Mouse (Mus musculus) urinary bladder, postnatal 4 days (tissue): Measurements from ENCODE around the gene Ptprs.
A peak's percentile ranks its signal among the peaks of the same experiment; 100 is the strongest.

Source experiments
- DNase-seq, 2 experiments: peaks; one replicate each; pipeline ENCODE4 v3.0.0; 2021 to 2022; ENCODE audit warnings: low spot score in 2 of 2

Ptprs gene

DNA sequence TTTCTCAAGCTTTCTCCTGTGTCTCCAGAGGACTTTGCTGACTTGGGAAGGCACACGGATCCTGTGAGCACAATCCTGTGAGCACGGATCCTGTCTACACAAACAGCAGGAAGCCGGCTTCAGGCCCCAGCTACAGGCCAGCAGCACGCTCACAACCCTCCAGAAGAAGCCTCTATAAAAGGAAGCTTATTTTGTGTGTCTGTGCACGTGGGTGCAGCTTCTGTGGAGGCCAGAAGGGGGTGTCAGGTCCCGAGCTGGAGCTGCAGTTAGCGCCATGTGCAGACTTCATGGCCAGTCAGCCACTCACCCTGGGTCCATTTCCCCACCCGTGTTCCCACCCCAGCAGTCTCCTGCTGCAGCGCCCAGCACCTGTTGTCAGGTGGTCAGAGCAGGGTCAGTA, 7.9 kb downstream of the Ptprs start:
- no peak for DNase-seq

DNA sequence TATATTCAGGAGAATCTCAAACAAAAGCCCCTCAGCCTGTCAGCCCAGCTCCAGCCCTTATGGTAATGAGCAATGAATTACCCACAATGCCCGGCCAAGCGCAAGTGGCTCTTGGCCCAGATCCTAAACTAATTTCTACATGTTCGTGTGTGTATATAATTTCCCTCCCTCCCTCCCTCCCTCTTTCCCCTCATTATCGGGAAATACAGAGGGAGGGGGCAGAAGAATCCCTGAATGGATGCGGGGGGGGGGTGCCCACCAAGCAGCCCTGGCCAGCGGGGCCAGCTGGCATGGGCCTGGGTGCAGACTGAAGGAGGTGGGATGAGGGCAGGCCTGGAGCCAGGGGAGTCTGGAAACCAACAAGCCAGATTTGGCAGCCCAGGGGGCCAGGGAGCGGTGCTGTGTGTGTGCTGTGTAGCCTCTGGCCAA, 8.8 kb downstream of the Ptprs start:
- DNase-seq = peak in 1 of 2 experiments; percentile 56

DNA sequence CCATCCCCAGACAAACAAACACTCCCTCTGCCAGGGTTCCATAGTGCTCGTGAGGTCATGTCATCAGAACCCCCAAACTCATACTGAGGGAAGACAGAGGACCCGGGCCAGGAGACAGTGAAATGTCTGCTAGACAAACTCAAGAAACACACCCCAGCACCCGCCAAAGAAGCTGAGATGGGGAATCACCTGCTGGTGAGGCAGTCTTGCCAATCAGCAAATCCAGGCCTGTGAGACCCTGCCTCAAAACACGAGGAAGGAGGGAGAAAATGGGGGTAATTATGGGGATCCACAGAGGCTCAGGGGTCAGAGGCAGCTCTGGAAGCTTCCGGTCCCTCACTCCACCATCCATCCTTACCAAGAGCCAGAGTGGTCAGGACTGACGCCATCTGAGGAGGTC, 9.5 kb downstream of the Ptprs start:
- DNase-seq = no peak

DNA sequence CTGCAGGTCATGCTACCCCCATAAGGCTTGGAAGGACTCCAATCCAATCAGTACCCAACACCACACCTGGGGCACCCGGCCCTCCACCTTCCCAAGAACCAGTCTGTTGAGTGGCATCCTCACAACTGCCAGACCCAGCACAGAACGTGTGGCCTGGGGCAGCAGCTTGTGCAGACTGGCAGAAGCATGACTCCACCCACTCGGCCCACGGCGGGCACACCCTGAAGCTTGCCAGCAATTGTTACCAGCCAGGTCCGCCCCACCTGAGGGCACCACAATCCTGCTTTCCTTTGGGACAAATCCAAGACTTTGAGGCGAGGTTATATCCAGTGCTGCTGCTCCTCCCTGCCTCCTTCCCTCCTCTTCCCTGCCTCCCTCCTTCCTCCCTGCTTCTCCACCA, 11.5 kb downstream of the Ptprs start:
- no peak for DNase-seq

DNA sequence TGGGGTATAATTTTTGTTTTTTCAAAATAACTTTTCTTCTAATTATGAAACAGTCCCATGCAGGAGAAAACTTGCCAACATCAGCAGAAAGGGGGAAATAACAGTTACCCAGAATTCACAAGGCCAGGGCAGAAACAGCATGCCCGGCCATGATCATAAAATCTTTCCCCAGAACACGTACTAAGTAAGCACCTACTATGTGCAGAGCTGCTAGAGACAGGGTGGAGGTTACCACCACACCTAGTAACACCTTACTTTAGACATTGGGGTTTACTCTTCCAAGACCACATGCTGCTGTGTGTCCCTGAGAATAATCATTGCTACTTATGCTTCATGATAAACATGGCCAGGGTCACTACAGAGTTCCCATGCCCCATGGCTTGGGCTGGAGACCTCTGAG, 11.9 kb downstream of the Ptprs start:
- no peak for DNase-seq

DNA sequence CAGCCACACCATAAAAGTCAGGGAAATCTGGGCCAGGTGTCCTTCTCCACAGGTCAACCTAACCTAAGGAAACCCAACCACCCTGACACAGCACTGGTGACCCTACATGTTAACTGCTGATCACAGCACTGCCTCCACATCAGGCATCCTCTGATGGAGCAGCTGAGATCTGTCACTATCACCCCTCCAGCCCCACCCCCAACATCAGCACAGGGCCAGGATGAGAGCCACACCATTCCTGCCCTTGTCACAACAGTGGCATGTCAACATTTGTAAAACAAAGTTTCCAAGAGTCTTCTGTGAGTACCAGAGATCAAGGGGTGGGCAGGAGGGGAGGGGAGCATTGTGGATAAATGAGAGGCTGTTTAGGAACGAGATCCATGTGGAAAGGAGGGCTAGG, 12.8 kb downstream of the Ptprs start:
- DNase-seq = no peak

DNA sequence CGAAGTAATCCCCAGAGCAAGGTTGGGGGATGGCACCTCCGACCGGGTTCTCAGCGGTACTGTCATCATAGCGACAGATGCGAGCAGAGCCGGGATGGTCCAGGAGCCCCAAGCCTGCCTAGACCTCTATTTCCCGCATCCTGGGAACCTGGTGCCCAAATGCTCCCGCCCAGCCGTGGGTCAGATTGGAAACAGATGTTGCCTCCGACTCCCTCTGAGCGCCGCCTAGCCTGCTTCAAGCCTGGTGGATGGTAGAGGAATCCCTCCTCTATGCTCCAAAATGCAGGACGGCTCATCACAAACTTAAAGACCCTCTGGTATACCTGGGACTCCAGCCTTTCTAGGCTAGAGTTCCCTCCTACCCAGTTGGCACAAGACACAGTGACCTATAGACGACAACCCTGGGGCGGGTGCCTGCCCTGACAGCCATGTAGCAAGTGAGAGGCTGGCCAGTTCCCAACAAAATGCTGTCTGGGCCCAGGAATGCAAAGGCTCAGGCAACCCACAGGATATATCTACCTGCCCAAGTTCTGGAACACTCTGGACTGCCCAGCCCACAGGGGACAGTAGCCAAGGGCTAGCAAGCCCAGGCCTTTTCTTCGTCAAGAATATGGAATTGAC, 13.3 kb downstream of the Ptprs start:
- DNase-seq = no peak

DNA sequence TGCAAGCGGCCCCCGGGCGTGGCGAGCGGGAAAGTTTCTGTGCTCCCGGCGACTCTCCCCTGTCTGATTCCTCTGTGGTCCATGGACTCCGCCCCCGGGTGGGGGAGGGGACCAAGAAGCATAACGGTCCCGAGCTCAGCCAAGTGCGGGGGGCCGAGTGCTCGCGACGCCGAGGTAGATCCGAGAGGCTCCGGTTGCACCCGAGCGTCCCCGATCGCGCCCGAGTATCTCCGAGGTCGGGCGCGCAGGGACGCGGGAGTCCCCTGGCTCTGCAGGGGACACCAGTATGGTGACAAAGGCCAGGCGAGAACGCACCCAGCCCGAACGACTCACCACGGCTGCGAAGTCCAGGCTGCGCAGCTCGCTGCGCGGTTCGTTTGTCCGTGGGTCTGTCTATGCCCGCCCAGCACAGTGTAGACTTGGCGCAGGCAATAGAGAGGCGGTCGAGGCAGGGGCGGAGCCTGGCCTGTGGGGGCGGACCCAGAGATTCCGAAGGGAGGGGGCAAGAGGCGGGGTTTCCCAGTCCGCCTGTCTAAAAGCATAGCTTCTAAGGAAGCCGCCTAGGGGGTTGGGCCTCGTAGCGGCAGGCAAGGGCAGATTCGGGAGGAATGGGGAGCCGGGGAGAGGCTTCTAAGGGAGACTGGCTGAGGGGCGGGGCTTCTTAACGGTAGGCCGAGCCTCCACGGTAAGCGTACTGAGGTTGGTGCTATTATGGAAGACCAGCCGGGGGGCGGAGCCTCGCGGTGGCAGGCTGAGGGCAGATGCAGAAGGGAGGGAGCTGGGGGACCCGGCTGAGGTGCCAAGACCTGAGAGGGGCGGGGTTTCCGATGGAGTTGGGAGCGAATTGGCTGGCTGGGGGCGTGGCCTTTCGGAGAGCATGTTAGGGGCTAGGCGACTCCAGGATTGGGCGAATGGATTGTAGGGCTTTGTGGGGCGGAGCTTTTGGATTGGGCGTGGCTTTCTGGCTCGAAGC, 14.2 kb downstream of the Ptprs start:
- DNase-seq = peak; percentile 99 to 100

DNA sequence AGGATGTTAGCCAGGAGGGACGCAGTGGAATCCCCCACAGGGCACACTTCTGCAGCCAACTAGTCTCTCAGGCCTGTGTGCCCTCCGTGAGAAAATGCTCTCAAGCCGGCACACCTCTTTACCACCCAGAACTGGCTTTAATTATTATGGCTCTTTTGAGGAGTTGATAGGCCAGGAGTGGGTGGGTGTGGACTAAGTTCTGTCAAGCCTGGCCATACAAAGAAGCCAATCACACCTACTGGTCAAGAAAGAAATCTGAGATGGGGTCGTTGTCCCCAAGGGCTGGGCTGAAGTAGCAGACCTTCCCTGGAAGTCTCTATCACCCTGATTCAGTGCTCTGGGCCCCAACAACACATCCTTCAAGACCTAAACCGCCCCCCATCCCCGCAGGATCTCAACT, 15.4 kb downstream of the Ptprs start:
- no peak for DNase-seq

DNA sequence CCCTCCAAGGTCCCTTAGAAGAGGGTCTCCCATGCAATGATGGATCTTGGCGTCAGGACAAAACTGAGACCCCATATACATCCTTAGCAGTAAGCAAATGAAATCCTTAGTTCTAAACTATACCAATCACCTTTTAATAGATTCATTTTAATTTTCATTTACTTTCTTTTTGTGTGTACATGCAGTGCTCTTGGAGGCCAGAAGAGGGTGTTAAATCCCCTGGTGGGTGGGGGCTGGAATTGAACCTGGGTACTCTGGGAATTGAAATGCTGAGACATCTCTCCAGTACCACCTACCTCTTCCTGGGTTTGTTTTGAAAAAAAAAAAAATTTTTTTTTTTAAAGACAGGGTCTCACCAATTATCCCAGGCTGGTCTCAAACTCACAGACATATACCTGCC, 18.8 kb downstream of the Ptprs start:
- DNase-seq = no peak

DNA sequence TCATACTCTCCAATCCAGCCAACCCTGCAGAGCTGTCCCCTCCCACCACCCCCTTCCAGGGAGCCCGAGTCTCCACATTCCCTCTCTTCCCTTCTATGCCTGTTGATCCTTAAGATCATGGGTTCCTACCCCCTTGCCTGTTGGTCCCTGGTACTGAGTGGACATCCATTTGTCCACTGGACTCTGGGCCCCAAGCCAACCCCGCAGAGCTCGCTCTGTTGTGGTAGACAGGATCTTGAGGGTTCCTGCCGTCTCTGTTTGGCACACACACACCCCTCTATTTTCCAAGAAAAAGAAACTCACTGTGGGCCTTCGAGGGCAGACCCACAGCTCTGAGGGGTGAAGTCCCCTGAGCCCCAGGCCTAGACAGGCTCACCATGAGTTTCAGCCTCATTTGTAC, 19.9 kb downstream of the Ptprs start:
- DNase-seq = no peak

DNA sequence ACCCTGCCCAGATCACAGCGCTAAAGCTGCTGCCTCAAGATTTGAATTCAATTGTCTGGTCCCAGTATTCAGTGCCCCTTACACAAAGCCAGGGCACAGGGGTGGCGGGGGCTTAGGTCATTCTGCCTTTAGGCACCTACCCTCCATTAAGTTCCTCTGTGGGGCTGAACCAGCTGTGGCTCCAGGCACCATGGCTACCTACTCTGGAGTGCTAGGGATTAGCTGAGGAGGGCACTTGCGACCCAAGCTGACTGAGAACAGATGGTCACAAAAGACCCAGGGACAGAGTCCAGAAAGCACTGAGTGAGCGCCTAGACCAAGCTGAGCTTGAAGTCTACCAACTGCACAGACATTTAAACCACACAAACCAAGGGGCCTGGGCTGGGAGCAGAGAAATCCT, 22.6 kb downstream of the Ptprs start:
- no peak for DNase-seq

DNA sequence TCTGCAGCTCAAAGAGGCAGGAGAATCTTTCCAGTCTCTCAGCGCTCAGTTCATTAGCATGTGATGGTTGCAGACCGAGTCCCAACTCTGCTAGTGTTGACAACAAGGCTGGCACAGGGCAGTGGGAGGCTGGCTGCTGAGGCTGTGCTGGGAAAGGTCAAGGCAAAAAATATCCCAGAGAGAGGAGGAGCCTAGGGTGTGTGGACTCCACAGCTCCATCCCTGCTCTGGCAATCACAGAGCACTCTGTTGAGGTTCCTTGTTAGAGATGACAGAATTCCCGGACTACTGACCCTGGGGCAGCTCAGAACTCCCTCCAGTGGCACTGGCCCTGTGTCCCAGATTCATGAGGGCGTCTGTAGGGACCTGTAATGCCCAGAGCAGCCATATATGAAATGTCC, 23.0 kb downstream of the Ptprs start:
- DNase-seq = no peak

DNA sequence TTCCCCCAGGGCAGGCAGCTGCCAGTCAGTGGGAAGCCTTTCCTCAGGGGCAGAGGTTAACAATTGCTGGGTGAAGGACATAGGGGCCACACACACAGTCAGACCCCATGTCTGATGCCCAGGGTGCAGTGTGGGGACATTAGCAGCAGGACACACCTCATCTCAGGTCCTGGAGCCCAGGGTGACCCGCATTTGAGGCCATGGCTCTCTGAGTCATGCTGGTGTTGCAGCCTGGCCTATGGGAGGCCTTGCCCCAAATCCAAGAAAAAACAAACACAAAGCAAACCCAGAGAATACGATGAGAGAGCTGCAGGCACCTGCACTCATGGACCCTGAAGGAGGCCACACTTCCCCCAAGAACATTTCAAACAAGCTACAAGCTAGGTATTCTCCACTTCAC, 28.6 kb downstream of the Ptprs start:
- no peak for DNase-seq

DNA sequence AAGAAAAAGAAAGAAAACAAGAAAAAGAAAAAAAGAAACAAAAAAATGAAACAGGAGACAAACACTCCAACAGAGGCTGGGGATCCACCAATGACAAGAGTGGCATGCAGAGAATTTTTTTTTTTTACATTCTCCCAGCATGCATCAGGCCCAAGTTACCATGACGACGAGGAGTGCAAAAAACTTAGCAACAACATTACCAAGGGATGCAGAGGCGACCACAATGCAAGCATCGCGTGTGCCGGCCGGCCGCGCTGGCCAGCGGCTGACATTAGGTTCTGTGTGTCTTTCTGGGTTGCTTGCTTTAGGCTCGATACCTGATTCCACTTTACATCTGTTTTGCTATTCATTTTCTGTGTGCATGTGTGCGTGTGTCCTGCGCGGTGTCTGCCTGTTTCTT, 30.9 kb downstream of the Ptprs start:
- no peak for DNase-seq

DNA sequence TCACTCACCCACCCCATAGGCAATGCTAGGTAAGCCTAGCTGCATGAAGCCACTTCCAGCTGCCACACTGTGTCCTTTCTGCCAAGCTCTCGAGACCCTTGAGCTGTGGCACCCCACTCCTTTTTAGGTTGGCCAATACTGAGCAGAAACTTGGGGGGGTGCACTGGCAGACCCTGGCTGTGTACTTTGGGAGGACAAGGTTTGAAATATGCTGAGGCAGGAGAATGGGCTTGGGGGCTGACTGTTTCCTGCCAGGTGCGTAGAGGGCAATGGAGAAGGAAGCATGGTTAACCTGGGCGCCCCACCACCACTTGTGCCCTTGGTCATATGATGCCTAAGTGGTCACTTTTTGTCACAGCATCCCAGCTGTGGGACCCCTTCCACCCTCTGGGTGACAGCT, 31.5 kb downstream of the Ptprs start:
- DNase-seq = no peak

DNA sequence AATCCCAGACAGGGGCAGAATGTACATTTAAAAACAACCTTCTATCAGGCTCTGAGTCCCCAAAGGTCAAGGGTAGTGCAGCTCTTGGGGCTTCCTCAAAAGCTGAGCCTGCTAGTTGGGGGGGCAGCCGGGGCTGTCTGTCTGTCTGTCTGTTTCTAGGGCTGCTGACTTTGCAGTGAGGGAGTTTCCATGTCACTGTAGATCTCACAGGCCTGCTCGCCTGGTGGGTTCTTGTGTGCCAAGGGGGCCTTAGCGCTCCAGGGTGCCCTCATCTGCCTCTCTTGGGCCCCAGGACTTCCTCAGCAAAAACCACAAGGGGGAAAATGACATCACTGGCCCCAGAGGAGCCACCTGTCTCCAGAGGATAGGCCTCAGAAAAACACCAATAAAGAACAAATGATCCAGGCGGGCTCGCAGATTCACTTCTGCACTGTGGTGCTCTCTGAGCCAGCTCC, 32.9 kb downstream of the Ptprs start:
- DNase-seq = no peak

DNA sequence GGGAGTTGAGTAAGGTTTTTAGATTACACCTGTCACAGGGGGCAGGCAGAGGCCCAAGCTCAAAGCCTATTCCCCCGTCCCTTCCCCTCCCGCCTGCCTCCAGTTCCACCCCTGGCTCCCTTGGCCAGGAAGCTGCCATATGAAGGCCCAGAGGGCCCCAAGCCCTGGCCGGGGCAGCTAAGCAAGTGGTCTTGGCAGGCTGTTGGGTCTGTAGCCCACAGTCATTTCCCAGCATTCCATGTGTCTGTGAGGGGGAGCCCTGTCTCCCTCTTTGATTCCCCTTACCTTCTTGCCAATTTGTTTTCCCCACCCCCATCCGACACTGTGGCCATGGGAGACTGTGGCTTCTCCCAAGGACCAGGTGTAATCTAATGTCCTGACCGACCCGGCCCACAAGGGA, 34.0 kb downstream of the Ptprs start:
- no peak for DNase-seq

DNA sequence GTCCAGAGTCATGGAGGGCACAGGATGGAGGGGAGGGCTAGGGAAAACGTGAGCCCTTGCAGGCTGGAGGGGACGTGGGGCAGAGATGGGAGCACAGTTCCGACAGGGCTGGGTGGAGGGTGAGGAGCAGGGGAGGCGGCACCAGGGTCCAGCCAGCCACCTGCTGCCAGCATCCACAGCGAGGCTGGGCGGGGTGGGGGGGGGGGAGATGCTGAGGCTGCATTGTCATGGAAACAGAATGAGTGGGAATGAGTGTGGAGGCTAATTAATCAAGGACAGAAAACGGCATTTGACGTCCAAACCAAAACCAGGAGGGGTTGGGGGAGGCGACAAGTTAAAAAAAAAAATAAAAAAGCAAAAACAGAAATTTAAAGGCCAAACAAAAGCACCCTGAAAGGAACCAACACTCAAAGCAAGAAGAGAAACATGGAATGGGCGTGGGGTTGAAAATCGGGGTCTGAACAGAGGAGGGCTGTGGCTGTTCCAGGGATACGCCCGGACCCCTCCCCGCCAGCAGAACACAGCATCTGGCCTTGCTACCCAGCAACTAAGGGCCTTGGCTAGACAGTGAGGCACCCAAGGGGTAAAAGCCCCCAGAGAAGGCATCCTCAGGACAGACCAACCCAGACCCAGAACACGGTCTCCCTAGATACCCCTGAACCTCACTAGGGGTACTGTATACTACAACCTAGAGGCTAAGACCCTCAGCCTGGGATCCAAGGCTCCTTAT, 36.4 kb downstream of the Ptprs start:
- DNase-seq = no peak

DNA sequence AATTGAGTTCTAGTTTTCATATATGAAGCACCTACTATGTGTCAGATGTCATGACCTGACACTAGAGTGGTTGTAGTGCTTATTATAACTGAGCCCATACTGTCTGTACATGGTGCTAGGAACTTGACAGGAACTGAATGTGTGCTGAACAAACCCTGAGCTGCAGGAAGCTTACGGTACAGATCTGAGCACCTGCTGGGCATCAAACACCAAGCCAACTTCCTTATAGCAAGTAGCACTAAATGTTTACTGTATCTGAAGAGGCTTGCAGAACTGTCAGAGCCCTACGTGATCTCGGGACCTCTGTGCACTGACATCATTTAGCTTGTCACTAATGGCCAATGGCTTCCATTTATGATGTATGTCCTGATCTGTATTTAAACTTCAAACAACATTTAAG, 44.7 kb downstream of the Ptprs start:
- DNase-seq = no peak

DNA sequence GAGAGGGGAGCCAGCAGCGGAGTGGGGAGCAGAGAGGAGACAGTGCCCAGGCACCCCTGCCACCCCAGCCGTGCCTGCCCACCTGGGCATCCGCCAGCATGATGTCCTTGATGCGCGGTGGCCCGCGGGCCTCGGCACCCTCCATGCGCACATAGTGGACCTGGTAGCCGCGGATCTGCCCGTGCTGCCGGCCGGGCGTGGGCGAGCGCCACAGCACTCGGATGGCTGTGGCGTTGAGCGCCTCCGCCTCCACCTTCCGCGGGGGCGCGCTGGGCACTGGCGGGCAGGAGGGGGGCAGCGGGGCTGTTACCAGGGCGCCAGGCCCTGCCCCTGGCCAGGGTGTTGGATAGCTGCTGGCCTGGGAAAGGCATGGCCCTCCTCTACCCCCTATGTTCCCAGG, 48.4 kb downstream of the Ptprs start:
- no peak for DNase-seq

DNA sequence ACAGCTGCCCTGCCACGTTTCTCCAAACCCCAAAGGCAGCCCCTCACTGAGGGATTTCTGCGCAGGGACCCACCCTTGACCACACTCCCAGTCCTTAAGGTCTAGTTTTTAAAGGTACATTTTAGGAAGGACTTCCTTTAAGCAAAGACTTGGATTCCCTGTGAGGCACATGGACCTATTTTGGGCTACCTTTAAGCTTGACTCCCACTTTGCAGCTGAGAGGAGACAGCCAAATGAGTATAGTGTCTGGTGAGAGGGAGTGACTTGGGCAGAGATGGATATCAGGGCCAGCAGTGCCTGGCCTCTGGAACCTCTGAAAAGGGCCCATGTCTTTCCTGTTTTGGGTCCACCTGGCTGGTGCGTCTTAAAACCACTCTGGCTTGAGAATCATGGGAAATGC, 50.3 kb downstream of the Ptprs start:
- no peak for DNase-seq

DNA sequence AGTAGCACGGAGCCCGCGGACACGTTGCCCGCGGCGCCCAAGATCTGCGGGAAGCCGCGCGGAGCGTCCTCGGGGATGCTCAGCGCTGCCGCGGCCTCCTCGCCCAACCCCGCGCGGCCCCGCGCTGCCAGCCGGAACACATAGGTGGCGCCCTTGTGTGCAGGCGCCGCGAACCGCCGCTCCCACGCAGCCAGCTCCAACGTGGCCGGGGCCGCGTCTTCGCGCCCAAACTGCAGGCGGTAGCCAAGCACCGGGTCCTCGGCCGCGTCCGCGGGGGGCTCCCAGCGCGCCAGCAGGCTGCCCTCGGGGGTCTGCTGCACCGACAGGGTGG, 50.7 kb downstream of the Ptprs start:
- DNase-seq = peak; percentile 79 to 88
